Mouse (Mus musculus): ENCODE measurements around the gene Akr1cl.

Akr1cl gene

DNA sequence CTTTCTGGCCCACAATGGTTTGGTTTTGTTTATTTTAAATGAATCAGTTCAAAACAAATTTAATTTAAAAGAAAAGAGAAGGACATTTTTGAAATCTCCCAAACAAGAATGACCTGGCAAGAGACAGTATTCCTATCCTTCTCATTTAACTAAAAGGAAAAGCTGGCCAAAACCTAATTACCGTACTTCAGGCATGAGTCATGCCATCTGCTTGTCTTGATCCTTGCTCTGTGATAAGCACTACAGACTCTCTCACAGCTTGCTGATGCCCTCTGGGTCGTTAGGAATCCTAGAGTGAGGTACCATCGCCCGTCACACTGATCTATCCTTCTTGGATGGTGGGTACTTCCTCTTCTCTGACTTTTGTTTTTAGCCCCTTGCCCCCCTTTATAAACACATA is 39.4 kb downstream of the Akr1cl start:
- no peak for DNase-seq (ENCODE audit: low read depth, low spot score)

GRCm38 (mm10) chr1:64988176-64988575 is 44.4 kb downstream of the Akr1cl start:
- DNase-seq (ENCODE audit: low read depth, low spot score): no peak

- peak; percentile 31 for DNase-seq (ENCODE audit: low read depth, low spot score)
These were observed 46.4 kb downstream of the Akr1cl start for GRCm38 (mm10) chr1:64986120-64986519.

DNA sequence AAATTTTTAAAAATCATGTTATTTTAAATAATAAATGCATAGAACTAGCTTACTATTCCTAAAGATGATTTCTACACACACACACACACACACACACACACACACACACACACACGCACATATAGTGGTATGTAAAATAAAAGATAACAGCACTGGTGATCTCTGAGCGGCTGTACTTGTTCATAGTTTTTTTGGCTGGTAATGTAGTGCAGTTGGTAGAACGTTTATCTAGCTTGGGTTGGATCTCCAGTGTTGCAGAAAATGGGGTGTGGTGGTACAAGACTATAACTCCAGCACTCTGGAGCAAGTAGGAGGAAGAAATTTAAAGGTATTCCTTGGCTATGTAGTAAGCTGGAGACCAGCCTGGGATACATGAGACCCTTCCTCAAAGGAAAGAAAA is 49.3 kb downstream of the Akr1cl start:
- no peak for DNase-seq (ENCODE audit: low read depth, low spot score)

DNA sequence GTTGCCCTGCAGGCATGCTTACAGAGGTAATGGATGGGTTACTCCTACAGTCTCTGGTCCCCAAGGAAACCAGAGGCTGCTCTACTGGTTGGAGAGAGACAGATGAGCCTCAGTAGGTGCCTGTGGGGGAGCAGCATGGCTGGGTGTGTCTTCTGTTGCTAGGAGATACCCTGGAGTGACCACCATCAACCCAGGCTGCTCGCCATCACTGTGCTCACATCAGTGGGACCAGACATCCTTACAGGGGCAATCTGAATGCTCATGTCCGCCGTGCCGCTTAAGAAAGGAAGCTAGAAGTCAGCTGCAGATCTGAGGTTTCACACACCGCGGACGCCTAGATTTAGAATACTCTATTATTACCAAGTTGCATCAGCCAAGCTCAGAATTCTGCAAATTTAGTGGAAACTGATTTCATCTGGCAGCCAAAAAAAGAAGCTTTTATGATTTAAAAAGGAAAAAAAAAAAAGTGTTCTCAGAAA is 54.2 kb downstream of the Akr1cl start:
- no peak for DNase-seq (ENCODE audit: low read depth, low spot score)

- no peak for DNase-seq (ENCODE audit: low read depth, low spot score)
These were observed 57.2 kb downstream of the Akr1cl start for GRCm38 (mm10) chr1:64975346-64975745.

DNA sequence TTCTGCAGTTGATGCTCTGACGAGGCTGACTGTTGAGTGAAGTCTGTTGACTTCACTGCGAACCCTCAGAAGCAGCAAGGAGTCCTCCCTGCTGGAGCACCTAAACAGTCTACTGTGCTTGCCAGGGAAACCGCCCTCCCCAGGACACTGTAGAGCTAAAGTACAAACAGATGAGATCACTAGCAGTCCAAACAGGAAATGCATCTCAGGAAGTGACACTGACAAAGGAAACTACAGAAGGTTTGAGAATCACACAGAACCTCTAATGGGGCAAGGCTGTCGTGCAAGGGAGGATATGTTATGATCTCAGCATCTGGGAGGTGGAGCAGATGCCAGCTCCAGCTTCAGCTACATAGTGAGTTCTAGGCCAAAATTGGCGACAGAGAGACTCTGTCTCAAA is 61.9 kb downstream of the Akr1cl start:
- no peak for DNase-seq (ENCODE audit: low read depth, low spot score)

All from embryo, embryonic 11.5 days (tissue).